Mouse (Mus musculus) brain, embryonic 14.5 days (tissue): ENCODE measurements at regions not wholly inside any gene's neighbourhood (a gene's known extent, or its start where the extent isn't known, plus 50 kb on each side); places are given as distances from the start of the nearest gene placed in this dataset.

Experiments
- CTCF ChIP-seq: fragments of 200-500 bp; IDR thresholded peaks from 2 replicates; pipeline ENCODE4 v1.5.1; 2012; ENCODE audit warnings: inconsistent platforms, mild to moderate bottlenecking, moderate library complexity, borderline replicate concordance; ENCODE audit not compliant: insufficient read depth, insufficient read length; ENCODE audit errors: extremely low read depth
- POLR2A ChIP-seq: fragments of 200-500 bp; IDR thresholded peaks from 2 replicates; pipeline ENCODE4 v1.6.1; 2012; ENCODE audit warnings: mild to moderate bottlenecking, inconsistent platforms, borderline replicate concordance; ENCODE audit not compliant: poor library complexity, insufficient read depth, insufficient read length, severe bottlenecking; ENCODE audit errors: extremely low read depth

- TF ChIP-seq POLR2A: no peak
- no peak for TF ChIP-seq CTCF
Measured at GRCm38 (mm10) chr13:47484819-47485218, 362.4 kb downstream of the Rnf144b start.
